Mouse (Mus musculus): Measurements from ENCODE around the gene Akr1c13. TPM values are rescaled to one million over a fixed set of nuclear protein-coding genes. Genes with fewer than 3 reads are reported as not detected.
A peak's percentile ranks its signal among the peaks of the same experiment; 100 is the strongest.
"Not testable (repeated sequence)": the region's sequence is repeated elsewhere in the genome, so short reads cannot be mapped to it uniquely, and the experiment has no call there.

Akr1c13 gene
- 26.7 and 36.1 TPM in 2 replicates for total RNA-seq (2014; fragmentation: Nextera tagmentation)
- 32.5 and 34.0 TPM in 2 replicates for total RNA-seq (2017)

DNA sequence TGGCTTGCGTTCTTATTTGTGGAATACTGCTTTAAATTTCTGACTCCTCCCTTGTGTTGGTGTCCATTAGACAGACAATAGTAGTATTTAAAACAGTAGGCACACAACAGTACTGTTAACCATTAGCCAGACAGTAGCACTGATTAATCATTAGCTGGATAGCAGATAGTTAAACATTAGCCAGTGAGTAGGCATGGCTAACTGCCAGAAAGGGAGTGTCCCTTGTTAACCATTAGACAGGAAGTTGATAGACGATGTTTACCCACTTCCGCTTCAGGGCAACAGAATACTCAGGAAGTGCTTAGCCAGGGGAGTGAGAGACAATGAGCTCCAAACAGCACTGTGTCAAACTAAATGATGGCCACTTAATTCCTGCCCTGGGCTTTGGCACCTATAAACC, at the start of gene Akr1c13:
Gene Akr1c13, plus strand, starts transcription at position 247 of the 400 bp plus-strand sequence.
- peak; percentile 97 for ATAC-seq (replicated peaks; ENCODE audit: poor library complexity, severe bottlenecking)

DNA sequence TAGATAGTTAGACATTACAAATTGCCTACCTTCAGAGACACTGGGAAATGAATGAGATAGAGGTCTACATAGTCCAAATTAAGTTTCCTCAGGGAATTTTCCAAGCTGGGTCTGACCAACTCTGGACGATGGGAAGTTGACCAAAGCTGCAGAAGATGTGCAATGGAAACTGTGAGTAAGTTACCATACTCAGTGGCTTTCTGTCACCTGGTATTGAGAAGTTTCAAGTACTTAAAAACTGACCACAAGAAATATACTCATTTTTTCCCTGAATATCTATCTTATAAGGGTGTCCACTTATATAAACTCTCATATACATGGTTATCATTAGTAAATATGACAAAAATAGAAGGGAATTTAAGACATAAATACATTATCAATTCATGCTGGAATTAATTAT, 46.7 kb upstream of the Akr1c13 start:
- no peak for ATAC-seq (replicated peaks; ENCODE audit: poor library complexity, severe bottlenecking)

DNA sequence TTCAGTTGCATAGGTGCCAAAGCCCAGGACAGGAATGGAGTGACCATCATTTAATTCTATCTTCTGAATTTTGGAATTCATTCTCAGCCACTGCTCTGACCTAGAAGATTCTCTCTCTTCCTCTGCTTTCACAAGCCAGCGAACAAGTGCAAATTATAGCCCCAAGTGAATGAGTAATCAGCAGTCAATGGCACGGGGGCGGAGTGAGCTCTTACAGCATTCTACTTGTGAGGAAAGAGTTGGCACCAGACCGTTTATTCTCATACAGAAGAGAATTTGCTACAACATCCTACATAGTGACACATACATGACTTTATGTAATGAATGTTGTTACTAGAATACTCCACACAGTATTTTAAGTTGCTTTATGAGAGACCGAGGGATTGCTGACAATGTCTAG, 40.4 kb upstream of the Akr1c13 start, which contains the start of gene Akr1c18:
Gene Akr1c18, minus strand, starts transcription at position 137 of the 400 bp plus-strand sequence.
- no peak; the same call in 1 of the 2 replicates for ATAC-seq (replicated peaks; ENCODE audit: poor library complexity, severe bottlenecking)

DNA sequence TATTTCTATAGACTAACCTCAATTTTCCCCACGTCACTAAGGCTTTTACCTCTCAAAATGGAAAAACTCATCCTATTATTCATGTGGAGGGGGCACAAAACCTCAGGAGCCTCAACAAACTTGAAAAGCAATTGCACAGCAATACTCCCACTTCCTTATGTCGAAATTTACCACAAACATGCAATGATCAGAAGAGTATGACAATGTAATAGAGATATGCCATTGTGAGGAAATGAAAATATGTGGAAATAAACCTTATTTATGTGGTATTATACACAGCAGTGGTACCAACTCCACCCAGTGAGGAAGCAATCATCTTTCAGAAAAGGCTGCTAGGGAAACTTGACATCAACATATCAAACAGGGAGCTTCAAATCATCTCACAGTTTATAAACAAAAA, 38.0 kb upstream of the Akr1c13 start:
- peak; percentile 91 for ATAC-seq (replicated peaks; ENCODE audit: poor library complexity, severe bottlenecking)

DNA sequence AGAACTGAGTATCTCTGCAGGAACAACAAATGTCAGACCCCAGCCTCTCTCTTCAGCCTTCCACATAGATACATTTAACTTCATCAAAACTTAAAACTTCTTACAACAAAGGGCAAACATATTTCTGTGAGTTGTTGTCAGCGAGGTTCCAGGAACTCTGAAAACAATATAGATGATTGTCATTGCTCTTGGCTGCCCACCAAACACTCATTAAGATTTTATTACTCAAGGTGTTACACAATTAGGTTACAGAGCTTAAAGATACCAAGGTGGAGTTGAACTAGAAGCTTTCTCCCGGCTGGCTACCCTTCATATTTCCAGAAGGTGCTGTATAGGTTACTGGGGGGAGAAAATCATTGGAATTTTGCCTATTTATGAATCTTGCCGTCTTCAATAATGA, 37.4 kb upstream of the Akr1c13 start:
- peak; percentile 23; the same call in 1 of the 2 replicates for ATAC-seq (replicated peaks; ENCODE audit: poor library complexity, severe bottlenecking)

DNA sequence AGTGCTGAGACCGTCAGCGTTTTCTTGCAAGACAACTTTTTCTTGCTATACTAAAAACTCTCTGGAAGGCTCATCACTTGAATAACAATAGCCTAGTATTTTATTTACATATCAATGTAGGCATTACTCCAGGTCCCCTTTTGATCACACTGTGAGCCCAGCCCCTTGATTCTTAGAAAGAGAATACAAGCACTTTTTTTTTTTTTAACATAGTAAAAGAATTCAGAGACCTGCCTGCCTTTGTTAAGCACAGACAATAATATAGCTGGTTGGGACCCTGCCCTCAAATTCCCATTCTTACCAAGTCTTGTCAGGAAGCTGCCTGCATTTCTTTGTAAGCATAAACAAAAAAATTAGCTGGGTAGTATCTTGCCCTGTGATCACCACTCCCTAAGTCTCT, 35.7 kb upstream of the Akr1c13 start:
- ATAC-seq (replicated peaks; ENCODE audit: poor library complexity, severe bottlenecking) = no peak

DNA sequence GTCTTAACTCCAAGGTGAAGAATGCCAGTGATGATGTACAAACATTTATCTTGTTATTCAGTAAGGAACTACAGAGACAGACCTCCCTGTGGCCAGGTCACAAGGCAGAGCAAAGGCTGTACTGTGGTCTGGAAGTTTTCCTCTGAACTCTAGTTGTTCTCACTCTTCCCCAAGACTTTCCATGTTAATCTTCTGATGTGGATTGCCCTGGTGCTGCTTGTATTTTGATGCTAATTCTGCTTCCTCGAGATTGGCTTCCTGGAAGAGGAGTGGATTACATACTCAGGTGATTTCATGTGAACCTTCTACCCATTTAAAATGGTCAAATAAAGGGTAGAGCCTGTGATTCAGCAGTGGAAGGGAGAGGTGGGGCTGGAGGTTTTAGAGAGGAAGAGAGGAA, 22.9 kb upstream of the Akr1c13 start:
- ATAC-seq (replicated peaks; ENCODE audit: poor library complexity, severe bottlenecking) = no peak

DNA sequence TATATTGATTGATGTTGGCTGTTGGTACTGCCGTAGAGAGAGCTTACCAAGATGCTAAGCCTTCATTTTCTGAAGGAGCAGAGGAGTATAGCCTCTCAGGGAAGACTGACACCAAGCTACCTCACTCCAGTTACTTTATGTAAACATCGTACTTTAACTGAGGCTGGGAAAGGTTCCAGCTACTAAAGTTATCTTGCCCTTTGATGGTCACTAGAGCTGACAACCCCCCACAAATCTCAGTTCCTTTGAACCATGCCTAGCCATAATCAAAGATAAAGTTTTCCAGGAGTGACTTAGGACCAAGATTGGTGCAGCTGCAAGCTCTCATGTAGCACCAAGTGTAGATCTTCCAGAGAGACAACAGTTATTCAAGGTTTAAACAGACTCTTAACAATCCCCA, 18.0 kb upstream of the Akr1c13 start:
- no peak for ATAC-seq (replicated peaks; ENCODE audit: poor library complexity, severe bottlenecking)

DNA sequence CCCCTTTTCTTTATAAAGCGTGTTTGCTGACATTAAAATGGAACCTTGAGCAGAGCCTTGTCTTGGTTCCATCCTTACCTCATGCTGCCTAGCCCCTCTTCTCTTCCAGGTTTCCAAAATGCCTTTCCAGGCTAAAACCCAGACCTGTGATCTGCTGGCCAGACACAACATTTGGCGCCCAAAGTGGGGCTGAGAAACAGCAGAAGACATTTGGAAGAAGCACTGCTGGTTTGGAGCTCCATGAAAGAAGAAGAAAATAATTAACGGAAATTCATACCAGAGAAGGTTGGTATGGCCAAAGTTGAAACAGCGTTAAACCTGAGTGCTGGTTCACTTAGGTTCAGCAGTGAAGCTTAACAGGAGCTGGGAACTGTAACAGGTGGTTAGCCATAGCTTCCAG, 9.6 kb upstream of the Akr1c13 start:
- not testable (repeated sequence) for ATAC-seq (replicated peaks; ENCODE audit: poor library complexity, severe bottlenecking)

DNA sequence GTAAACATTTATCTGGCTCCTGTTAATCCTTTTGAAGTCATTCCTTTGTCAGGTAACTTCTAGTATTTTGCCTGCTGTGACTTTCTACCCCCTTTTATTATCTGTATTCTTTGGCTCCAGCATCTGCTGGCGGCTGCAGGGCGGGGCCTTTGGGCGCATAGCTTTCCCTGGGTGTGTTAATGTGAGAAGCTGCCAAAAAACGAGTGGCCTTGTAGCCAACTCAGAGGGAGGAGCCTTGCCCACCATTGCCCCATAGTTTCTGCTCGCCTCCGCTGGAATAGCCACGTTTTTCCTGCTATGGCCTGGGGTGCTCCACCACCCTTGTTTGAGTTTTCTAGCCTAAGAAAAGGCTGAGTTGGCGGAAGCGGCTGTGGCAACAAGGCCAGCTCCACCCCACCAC, 7.8 kb upstream of the Akr1c13 start:
- ATAC-seq (replicated peaks; ENCODE audit: poor library complexity, severe bottlenecking) = no peak

DNA sequence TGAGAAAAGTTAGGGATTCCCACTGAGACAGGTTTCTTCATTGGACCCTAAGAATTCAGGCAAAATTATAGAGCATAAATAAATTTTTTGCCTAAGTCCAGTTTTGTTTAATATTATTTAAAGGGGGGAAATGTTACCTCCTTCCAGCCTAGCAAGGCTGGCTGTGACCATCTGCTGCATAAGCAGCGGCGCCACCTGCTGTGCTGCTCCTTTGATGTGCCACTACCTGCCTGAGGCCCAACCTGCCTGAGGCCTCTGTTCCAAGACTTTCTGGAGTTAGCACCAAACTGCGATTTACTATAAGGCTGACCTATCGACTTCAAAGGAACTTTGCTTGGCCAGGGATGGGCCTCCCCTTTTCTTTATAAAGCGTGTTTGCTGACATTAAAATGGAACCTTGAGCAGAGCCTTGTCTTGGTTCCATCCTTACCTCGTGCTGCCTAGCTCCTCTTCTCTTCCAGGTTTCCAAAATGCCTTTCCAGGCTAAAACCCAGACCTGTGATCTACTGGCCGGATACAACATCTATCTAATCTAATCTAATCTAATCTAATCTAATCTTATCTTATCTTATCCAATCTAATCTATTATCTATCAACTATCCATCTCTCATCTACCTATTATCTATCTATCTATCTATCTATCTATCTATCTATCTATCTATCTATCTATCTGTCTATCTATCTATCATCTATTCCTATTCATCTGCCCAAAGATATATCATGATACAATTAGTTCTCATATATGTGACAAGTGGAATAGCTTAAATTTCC, 4.1 kb upstream of the Akr1c13 start:
- ATAC-seq (replicated peaks; ENCODE audit: poor library complexity, severe bottlenecking) = not testable (repeated sequence)

DNA sequence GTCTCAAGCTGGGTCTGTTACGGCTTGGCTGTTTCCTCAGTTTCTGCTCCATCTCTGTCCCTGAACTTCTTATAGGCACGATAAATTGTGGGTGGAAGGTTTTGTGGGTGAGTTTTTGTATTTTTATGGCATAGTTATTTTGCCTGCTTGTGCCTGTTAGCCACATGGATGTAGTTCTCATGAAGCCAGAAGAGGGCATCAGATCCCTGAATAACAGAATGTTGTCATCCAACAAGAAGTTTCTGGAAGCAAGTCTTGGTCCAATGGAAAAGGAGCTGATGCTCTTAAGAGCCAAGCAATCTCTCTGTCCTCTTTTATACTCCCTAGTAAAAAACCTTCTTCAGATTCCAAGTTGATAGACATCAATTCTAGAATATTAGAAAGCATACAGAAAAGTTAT, 2.8 kb upstream of the Akr1c13 start:
- ATAC-seq (replicated peaks; ENCODE audit: poor library complexity, severe bottlenecking) = no peak

DNA sequence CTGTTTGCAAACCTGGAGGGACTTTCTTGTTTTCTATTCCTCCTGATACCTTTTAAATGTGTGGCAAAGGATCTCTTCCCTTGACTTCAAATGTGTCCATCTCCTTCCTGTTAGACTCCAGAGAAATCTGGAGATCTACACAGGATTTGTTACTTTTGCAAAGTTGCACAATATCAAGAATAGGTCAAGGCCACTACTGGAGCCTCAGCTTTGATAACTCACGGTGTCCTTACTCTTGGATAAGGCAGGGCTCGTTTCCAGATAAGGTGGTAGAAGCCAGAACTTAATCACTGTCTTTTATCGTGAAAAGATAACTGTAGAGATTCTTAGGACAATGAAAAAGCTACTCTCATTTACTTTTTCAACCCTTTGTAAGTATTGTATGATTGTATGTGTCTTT, 1.6 kb downstream of the Akr1c13 start:
- ATAC-seq (replicated peaks; ENCODE audit: poor library complexity, severe bottlenecking) = no peak

DNA sequence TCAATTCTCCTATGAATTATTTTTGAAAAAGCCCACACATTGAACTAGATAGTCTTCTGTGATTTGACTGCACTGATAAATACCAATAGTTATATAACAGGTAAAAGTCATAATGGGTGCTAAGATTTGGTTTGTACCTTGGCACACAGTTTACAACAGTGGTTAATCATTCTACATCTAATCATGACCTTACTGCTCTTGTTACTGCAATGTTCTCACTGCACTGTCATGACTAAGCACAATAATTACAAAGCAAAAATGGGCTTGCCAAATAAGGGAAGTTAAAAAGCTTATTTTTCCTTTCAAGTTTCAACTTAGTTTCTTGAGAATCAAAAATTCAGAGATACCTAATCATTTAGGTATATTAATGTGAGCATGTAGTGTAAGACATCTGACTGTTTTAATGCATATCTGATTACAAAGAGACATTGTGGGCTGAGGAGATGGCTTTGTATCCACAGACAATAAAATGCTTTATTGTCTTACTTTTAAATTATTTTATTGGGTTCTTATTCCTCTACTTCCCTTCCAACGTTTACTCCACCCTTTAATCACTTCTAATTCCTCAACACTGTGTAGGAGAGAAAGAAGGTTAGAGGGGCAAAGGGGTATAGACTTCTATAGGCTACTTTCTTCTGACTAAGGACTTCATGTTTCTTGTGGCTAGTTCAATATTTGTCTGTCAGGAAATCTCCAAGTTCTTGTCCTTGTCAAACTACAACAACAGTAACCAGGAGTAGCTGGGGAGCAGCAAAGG, 15.4 kb downstream of the Akr1c13 start:
- peak; percentile 52; the same call in 1 of the 2 replicates for ATAC-seq (replicated peaks; ENCODE audit: poor library complexity, severe bottlenecking)

DNA sequence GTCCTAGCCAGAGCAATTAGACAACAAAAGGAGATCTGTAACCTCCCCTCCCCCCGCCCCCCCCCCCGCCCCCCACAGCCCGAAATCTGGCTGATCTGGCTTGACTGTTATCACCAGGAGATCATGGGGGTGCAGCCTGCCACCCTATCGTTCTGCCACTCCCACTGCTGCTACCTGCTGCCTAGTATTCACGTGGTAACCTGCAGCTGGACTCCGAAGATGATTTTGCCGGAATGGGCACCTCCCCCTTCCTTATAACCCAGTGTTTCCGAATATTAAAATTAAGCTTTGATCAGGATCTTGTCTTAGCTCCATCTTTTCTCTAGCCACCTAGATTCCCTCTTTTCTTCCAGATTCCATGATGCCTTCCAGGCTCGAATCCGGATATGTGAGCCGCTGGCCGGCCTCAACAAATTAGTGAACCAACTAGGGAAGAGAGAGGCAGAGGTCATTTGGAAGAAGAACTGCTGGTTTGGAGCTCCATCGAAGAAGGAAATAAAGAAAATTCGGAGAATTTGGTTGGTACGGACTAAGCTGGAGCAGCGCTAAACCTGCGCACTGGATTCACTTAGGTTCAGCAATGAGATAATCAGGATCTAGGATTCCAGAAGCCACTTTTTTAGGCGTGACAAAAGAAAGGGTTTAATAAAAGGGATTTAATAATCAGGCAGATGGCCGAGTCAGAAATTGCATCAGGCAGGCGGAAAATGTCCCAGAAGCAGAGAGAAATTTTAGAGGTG, 20.8 kb downstream of the Akr1c13 start:
- ATAC-seq (replicated peaks; ENCODE audit: poor library complexity, severe bottlenecking) = no peak

DNA sequence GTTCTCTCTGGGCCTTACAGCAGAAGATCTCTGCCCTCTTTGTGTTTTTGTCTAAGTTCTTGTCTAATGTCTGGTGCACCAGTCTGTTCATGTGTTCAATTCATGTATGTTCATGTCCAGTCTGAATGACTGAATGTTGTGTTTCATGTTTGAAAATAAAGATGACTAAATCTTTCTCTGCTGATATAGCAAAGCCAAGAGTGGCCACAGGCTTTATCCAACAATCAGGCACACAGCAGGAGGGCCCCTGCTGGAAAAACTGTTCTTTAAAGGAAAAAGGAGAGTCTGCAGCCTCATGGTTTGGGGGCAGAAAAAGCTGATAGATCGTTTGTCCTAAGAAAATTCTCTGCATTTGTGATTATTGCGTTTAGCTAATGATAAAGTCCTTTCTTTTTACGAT, 21.4 kb downstream of the Akr1c13 start:
- ATAC-seq (replicated peaks; ENCODE audit: poor library complexity, severe bottlenecking) = no peak

DNA sequence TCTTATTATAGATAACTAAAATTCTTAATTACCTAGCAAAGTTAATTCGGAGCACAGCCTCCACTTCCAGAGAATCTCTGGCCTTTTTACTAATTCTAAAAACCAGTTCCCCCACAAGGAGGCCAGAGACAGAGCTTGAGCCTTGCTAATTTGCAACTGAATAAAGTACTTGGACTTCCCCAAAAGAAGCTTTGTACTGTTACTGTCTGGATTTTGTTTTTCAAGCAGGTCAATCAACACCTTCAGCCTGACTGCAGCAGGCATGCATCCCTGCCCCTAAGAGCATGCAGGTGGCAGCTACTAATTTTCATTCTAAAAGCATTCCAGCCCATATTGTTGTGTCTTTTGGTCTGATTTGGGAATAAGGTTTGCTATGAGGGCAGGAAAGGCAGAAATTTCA, 24.5 kb downstream of the Akr1c13 start:
- not testable (repeated sequence) for ATAC-seq (replicated peaks; ENCODE audit: poor library complexity, severe bottlenecking)

DNA sequence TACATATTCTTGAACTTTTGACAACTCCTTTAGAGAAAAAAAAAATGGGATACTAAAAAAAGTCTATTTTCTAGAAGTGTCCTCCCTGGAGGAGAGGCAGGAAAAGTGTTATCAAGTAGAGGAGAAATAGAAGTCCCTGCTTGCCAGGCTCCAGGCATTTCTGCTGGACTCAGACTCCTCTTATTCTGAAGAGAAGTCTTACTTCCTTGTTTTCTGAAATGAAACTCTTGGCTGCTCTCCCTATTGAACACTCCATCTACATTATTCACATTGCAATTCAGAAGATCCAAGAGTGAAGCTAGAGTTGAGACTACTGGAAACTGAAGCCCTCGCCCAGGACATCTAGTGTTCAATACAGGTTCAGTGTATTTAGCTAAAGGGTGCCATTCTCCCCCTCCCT, 37.5 kb downstream of the Akr1c13 start, which contains the start of gene Akr1c19:
Gene Akr1c19, plus strand, starts transcription at position 260 of the 400 bp plus-strand sequence.
- no peak for ATAC-seq (replicated peaks; ENCODE audit: poor library complexity, severe bottlenecking)

DNA sequence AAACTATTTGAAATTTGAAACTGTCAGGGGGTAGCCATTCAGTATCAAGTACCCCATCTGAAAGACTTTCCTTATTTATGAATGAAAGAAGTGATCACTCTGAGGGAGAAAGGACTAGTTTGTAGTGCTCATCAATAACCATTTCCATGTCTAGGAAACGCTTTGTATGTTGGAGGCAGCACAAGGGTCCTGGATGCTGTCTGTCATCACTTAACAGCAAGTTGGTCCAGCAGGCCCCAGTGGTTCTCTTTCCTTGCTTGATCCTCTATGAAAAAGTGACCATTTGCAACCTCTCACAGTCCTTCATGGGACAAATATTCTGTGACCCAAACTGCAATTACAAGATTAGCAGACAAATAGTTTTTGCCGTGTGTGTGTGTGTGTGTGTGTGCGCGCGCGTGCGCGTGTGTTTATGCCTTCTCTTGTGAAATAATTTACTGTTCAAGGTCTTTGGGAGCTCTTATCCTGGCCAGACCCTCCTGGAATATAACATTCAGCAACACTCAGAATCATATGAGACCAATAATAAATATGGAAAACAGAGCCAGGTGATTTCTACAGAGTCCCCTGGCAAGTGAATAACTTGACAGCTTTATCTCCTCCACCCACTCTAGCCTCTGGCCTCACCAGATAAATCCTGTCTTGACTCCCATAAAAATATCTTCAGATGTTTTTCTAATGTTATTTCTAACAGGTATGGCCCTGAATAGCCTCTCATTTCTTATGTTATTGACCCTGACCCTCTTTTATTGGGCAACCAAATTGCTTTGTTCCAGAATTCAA, 40.1 kb downstream of the Akr1c13 start:
- ATAC-seq (replicated peaks; ENCODE audit: poor library complexity, severe bottlenecking) = no peak

DNA sequence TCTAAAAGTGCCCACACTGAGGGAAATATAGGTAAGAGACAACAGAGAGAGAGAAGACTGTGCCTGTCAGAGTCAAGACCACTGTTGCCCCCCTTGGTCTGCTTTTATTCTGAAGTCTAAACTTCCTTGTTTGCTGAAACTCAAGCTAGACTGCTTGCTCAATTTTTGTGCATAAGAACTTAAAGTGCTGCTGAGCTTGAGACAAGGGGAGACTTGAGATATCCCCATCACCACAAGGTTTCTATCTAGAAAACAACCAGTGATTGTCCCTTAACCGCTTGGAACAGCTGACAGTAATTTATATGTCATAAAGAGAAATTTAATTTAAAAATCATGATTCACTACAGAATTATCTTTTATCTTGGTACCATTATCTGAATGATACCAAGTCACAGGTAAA, 42.2 kb downstream of the Akr1c13 start:
- no peak for ATAC-seq (replicated peaks; ENCODE audit: poor library complexity, severe bottlenecking)
